Mouse (Mus musculus): ENCODE results near the gene Hsf2bp. TPM values are rescaled to one million over a fixed set of nuclear protein-coding genes. Genes with fewer than 3 reads are reported as not detected.

The Hsf2bp gene
- not detected in 2 replicates for total RNA-seq (2023)

DNA sequence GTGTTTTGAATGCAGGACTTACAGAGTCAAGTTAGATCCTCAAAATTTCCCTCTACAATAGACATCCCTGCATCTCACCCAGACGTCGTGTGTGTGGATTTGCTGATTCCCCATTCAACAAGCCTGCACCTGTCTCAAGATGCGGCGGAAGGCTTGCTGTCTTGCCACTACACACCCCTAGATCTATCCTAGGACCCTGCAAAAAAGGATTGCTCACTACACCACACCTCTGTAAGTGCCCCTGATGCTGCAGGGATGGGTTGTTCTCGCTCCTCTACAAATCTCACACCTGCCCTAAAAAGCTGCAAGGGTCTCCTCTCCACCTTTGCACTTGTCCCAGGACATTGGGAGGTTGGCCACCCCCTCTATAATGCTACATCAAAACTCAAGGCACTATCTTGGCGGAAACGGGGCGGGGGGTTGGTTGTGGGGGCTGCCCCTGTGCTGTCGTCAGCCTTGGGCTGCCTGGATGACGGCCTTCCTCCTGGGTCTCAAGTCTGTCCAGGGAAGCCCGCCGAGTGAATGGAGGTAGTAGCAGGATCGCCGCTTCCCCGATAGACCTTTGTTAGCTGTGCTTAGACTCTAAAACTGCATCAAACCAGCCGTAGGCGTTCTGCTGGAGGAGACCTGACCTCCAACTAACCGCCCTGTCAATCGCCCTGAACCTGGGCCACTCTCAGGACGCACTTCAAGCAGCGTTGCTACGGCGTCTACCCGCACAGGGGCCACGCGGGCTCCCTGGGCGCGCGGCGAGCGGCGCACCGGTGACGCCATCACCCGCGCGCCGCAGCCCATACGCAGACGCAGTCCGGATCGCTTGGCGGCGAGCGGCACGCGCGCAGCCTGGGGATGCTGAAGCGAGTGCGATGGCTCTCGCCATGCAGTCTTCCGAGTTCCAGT, at the start of gene Hsf2bp, which contains the start of gene Rrp1b:
Hsf2bp (minus strand) TSS at position 741 of the 900 bp plus-strand sequence.
Rrp1b (plus strand) TSS at position 492 of the 900 bp plus-strand sequence.

Other genes starting within 250 kb of the Hsf2bp start
- gene Sik1, start 180.5 kb downstream of the Hsf2bp start, total RNA-seq (2023) = 232 and 243 TPM in 2 replicates
- gene Rrp1b, start 249 bp downstream of the Hsf2bp start, total RNA-seq (2023) = 52.5 and 93.8 TPM in 2 replicates
- 0.05 and 0.25 TPM in 2 replicates for gene Notch3, start 130.5 kb upstream of the Hsf2bp start, total RNA-seq (2023)
- gene Ephx3, start 153.2 kb upstream of the Hsf2bp start, total RNA-seq (2023) = not detected in 2 replicates
- gene Brd4, start 248.4 kb upstream of the Hsf2bp start, total RNA-seq (2023) = 251 and 326 TPM in 2 replicates

Measured in neutrophil, adult 65 days (primary cell).